Comparison of ENCODE assay signal across 15 mouse cellular contexts in genomic region chr15:83057533-83057932, GRCm38 (mm10). TPM values are rescaled to one million over a fixed set of nuclear protein-coding genes. Genes with fewer than 3 reads are reported as not detected.
A peak's percentile ranks its signal among the peaks of the same experiment; 100 is the strongest.
DNase-seq lines count a peak whose midpoint lies in the region; ATAC-seq and TF ChIP-seq lines count a peak whose summit lies in the region.
"Had no signal": no experiment of that assay in that cellular context is flagged by ENCODE, and none has a peak within 500 bp of the region (broad histone marks: within the 10 kb centered on the region; RNA-seq: fewer than 3 reads in every experiment).

No protein-coding gene starts in this region.

- no peak overlapping the region for H3K4me2 ChIP-seq in lung, embryonic 14.5 days
- H3K4me2 ChIP-seq in hindbrain, embryonic 13.5 days = no peak overlapping the region
- no peak overlapping the region for H3K4me2 ChIP-seq in stomach, postnatal 0 days (replicated peaks; ENCODE audit: low read depth)

- no peaks in the 10 kb centered on the region for H3K9me3 ChIP-seq in heart, embryonic 10.5 days
- H3K9me3 ChIP-seq in lung, embryonic 14.5 days (ENCODE audit: low read depth, low read length) = no peaks in the 10 kb centered on the region
- H3K9me3 ChIP-seq in hindbrain, embryonic 13.5 days = no peaks in the 10 kb centered on the region
- H3K9me3 ChIP-seq in stomach, postnatal 0 days (ENCODE audit: control insufficient read depth, low read length) = no peaks in the 10 kb centered on the region
- H3K9me3 ChIP-seq: embryonic facial prominence, embryonic 13.5 days; stomach, embryonic 15.5 days had no signal

- TF ChIP-seq EP300 in stomach, postnatal 0 days (optimal IDR thresholded peaks at IDR 0.05) = no peak

- H3K9ac ChIP-seq in lung, embryonic 14.5 days = no peak overlapping the region
- no peak overlapping the region for H3K9ac ChIP-seq in hindbrain, embryonic 13.5 days
- H3K9ac ChIP-seq in stomach, postnatal 0 days (ENCODE audit: low read length) = no peak overlapping the region
- H3K9ac ChIP-seq: stomach, embryonic 15.5 days had no signal

- TF ChIP-seq CTCF in lung, embryonic 14.5 days (IDR thresholded peaks at IDR 0.05; ENCODE audit: low read depth) = peak; percentile 38
- TF ChIP-seq CTCF in stomach, postnatal 0 days (IDR thresholded peaks at IDR 0.05; ENCODE audit: low read depth) = peak; percentile 40

- peak overlapping the region; percentile 54; the same call in 1 of the 2 replicates for H3K4me3 ChIP-seq in heart, embryonic 10.5 days
- H3K4me3 ChIP-seq in lung, embryonic 14.5 days (ENCODE audit: low read depth, low read length) = no peak overlapping the region
- H3K4me3 ChIP-seq in hindbrain, embryonic 13.5 days = no peak overlapping the region
- no peak overlapping the region for H3K4me3 ChIP-seq in stomach, postnatal 0 days (ENCODE audit: low read depth, low read length)

- DNase-seq in heart, embryonic 10.5 days (ENCODE audit: low spot score) = no peak
- DNase-seq in heart, adult 11 months = no peak
- no peak for DNase-seq in lung, embryonic 14.5 days
- no peak for DNase-seq in lung, postnatal 14 days
- DNase-seq in stomach, postnatal 0 days (ENCODE audit: low spot score) = no peak
- no peak for DNase-seq in thymus, postnatal 4 days
- DNase-seq in thymus, postnatal 25 days = no peak
- DNase-seq: B cell, adult 2 months; cerebellum, adult 11 months; gastrocnemius, postnatal 25 days; lung, postnatal 4 days had no signal

- no peaks in the 10 kb centered on the region for H3K27me3 ChIP-seq in heart, embryonic 10.5 days (ENCODE audit: insufficient read depth, poor library complexity, severe bottlenecking)
- no peaks in the 10 kb centered on the region for H3K27me3 ChIP-seq in lung, embryonic 14.5 days (ENCODE audit: insufficient read depth, low read length)
- H3K27me3 ChIP-seq in hindbrain, embryonic 13.5 days = peaks cover 3% of the 10 kb centered on the region; the same call in 1 of the 2 replicates
- no peaks in the 10 kb centered on the region for H3K27me3 ChIP-seq in stomach, postnatal 0 days (ENCODE audit: control insufficient read depth, insufficient read depth, low read length)
- H3K27me3 ChIP-seq: stomach, embryonic 15.5 days had no signal

- WGBS in heart, embryonic 10.5 days = 60% methylated on average over 8 of the region's 8 CpGs
- 73% methylated on average over 8 of the region's 8 CpGs for WGBS in lung, embryonic 14.5 days
- 70% methylated on average over 8 of the region's 8 CpGs for WGBS in hindbrain, embryonic 13.5 days
- WGBS in stomach, postnatal 0 days = 74% methylated on average over 8 of the region's 8 CpGs

- H3K36me3 ChIP-seq in heart, embryonic 10.5 days = no peaks in the 10 kb centered on the region
- no peaks in the 10 kb centered on the region for H3K36me3 ChIP-seq in lung, embryonic 14.5 days (ENCODE audit: insufficient read depth)
- no peaks in the 10 kb centered on the region for H3K36me3 ChIP-seq in hindbrain, embryonic 13.5 days
- H3K36me3 ChIP-seq in stomach, postnatal 0 days (ENCODE audit: control insufficient read depth, insufficient read depth, low read length) = no peaks in the 10 kb centered on the region
- H3K36me3 ChIP-seq: embryonic facial prominence, embryonic 13.5 days; stomach, embryonic 15.5 days had no signal

- peak overlapping the region; percentile 84 for H3K27ac ChIP-seq in heart, embryonic 10.5 days
- H3K27ac ChIP-seq in lung, embryonic 14.5 days (ENCODE audit: low read depth) = no peak overlapping the region
- H3K27ac ChIP-seq in hindbrain, embryonic 13.5 days = peak overlapping the region; percentile 97
- no peak overlapping the region for H3K27ac ChIP-seq in stomach, postnatal 0 days (replicated peaks)
- H3K27ac ChIP-seq: embryonic facial prominence, embryonic 13.5 days; stomach, embryonic 15.5 days had no signal

- peaks cover 54% of the 10 kb centered on the region for H3K4me1 ChIP-seq in heart, embryonic 10.5 days
- H3K4me1 ChIP-seq in lung, embryonic 14.5 days (ENCODE audit: insufficient read depth) = no peaks in the 10 kb centered on the region
- peaks cover 59% of the 10 kb centered on the region for H3K4me1 ChIP-seq in hindbrain, embryonic 13.5 days (replicated peaks)
- H3K4me1 ChIP-seq in stomach, postnatal 0 days (replicated peaks; ENCODE audit: control insufficient read depth, insufficient read depth) = 0 out of 2 replicates have a peak, but pooled peaks cover 2% of the 10 kb centered on the region

- ATAC-seq in lung, embryonic 14.5 days (ENCODE audit: insufficient read depth) = no peak
- no peak for ATAC-seq in hindbrain, embryonic 13.5 days (ENCODE audit: low FRiP score)
- no peak for ATAC-seq in stomach, postnatal 0 days (ENCODE audit: low FRiP score, low TSS enrichment)
- ATAC-seq: activated CD4-positive, CD25-positive, alpha-beta regulatory T cell, adult 4 months had no signal

RNA-seq across cellular contexts. Expression of gene Nfam1, which starts 24.4 kb away (rescaled TPM):
- polyA plus RNA-seq in heart, embryonic 10.5 days (2016; fragmentation: Nextera tagmentation; extraction: Ambion mirVana) = 2.0 and 3.4 TPM in 2 replicates
- 3.6 and 3.9 TPM in 2 replicates for polyA plus RNA-seq in lung, embryonic 14.5 days (2014; fragmentation: Nextera tagmentation; extraction: Ambion mirVana)
- 2.0 and 2.2 TPM in 2 replicates for polyA plus RNA-seq in hindbrain, embryonic 13.5 days (2015; fragmentation: Nextera tagmentation; extraction: Ambion mirVana)
- 1.3 and 1.4 TPM in 2 replicates for polyA plus RNA-seq in stomach, postnatal 0 days (2015; fragmentation: Nextera tagmentation; extraction: Ambion mirVana)

RNA-seq across cellular contexts. Expression of gene Serhl, which starts 31.8 kb away (rescaled TPM):
- 57.6 and 75.6 TPM in 2 replicates for polyA plus RNA-seq in heart, embryonic 10.5 days (2016; fragmentation: Nextera tagmentation; extraction: Ambion mirVana)
- polyA plus RNA-seq in lung, embryonic 14.5 days (2014; fragmentation: Nextera tagmentation; extraction: Ambion mirVana) = 60.6 and 68.1 TPM in 2 replicates
- polyA plus RNA-seq in hindbrain, embryonic 13.5 days (2015; fragmentation: Nextera tagmentation; extraction: Ambion mirVana) = 30.8 and 32.4 TPM in 2 replicates
- polyA plus RNA-seq in stomach, postnatal 0 days (2015; fragmentation: Nextera tagmentation; extraction: Ambion mirVana) = 51.5 and 61.6 TPM in 2 replicates

Comparison
In these comparisons a context has a peak if more than half of its experiments do, and no peak if none do; other contexts are left out.
1. H3K27ac ChIP-seq: peak in heart, embryonic 10.5 days (single experiment) and hindbrain, embryonic 13.5 days (single experiment); none in lung, embryonic 14.5 days (single experiment) and stomach, postnatal 0 days (single experiment).